In the genomic region with DNA sequence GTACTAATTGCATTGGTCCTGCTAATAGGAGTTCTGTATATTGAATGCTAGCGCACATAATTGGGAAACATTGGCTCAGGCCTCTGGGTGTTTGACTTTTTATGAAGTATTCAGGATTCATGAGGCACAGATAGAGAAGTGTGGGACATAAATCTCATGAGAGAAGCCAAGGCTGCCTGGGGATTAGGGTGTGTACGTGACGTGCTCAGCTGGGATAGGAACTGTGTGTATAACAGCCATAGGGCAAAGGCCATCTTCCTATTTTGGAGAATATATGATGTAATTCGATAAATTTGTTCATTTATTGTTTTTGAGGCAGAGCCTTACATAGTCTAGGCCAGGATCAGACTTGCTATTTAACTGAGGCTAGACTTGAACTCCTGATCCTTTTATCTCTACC, we compare ENCODE assay signal across 28 mouse cellular contexts.
"Had no signal": no experiment of that assay in that cellular context is flagged by ENCODE, and none has a peak within 500 bp of the region (broad histone marks: within the 10 kb centered on the region; RNA-seq: fewer than 3 reads in every experiment).

No protein-coding gene starts in this region.

- H3K4me3 ChIP-seq: embryonic facial prominence, embryonic 10.5 days; embryonic facial prominence, embryonic 12.5 days; embryonic facial prominence, embryonic 13.5 days; embryonic facial prominence, embryonic 15.5 days; erythroblast, embryonic 14.5 days; forebrain, embryonic 10.5 days; forebrain, embryonic 12.5 days; forebrain, embryonic 13.5 days; forebrain, embryonic 15.5 days; gastrocnemius, adult 2 months had no signal

- ATAC-seq: forebrain, embryonic 13.5 days; forebrain, embryonic 14.5 days; forebrain, embryonic 15.5 days; forebrain, embryonic 16.5 days; forebrain, postnatal 0 days had no signal

- H3K4me1 ChIP-seq: embryonic facial prominence, embryonic 10.5 days; embryonic facial prominence, embryonic 12.5 days; embryonic facial prominence, embryonic 13.5 days; embryonic facial prominence, embryonic 15.5 days; forebrain, embryonic 10.5 days; forebrain, embryonic 12.5 days; forebrain, embryonic 13.5 days; forebrain, embryonic 15.5 days had no signal

- H3K27ac ChIP-seq: embryonic facial prominence, embryonic 10.5 days; embryonic facial prominence, embryonic 12.5 days; embryonic facial prominence, embryonic 13.5 days; embryonic facial prominence, embryonic 15.5 days; forebrain, embryonic 10.5 days; forebrain, embryonic 12.5 days; forebrain, embryonic 13.5 days; forebrain, embryonic 15.5 days; gastrocnemius, adult 2 months had no signal

- H3K27me3 ChIP-seq: embryonic facial prominence, embryonic 12.5 days; embryonic facial prominence, embryonic 13.5 days; embryonic facial prominence, embryonic 15.5 days; forebrain, embryonic 12.5 days; forebrain, embryonic 13.5 days; forebrain, embryonic 15.5 days had no signal

- H3K4me2 ChIP-seq: embryonic facial prominence, embryonic 12.5 days; embryonic facial prominence, embryonic 13.5 days; embryonic facial prominence, embryonic 15.5 days; forebrain, embryonic 12.5 days; forebrain, embryonic 13.5 days; forebrain, embryonic 15.5 days had no signal

- DNase-seq: cerebellum, adult 18-20 months; cerebellum, adult 2 months; cerebellum, adult 8-10 months; cerebellum, adult 9-10 months; cerebellum, adult 9-11 months; cerebellum, postnatal 10 days; cerebellum, postnatal 14 days; cerebellum, postnatal 25 days; cerebellum, postnatal 36 days; embryo, embryonic 11 days; forebrain, postnatal 0 days; gastrocnemius, adult 2 months; gastrocnemius, postnatal 10 days; gastrocnemius, postnatal 14 days; gastrocnemius, postnatal 25 days; gastrocnemius, postnatal 36 days; heart, adult 18-20 months had no signal

- H3K9ac ChIP-seq: embryonic facial prominence, embryonic 12.5 days; embryonic facial prominence, embryonic 13.5 days; embryonic facial prominence, embryonic 15.5 days; forebrain, embryonic 12.5 days; forebrain, embryonic 13.5 days; forebrain, embryonic 15.5 days; forebrain, postnatal 0 days had no signal

- H3K9me3 ChIP-seq: embryonic facial prominence, embryonic 10.5 days; embryonic facial prominence, embryonic 12.5 days; embryonic facial prominence, embryonic 13.5 days; embryonic facial prominence, embryonic 15.5 days; forebrain, embryonic 10.5 days; forebrain, embryonic 12.5 days; forebrain, embryonic 13.5 days; forebrain, embryonic 15.5 days had no signal
